Comparison of ENCODE assay signal across 10 mouse cellular contexts in the genomic region with DNA sequence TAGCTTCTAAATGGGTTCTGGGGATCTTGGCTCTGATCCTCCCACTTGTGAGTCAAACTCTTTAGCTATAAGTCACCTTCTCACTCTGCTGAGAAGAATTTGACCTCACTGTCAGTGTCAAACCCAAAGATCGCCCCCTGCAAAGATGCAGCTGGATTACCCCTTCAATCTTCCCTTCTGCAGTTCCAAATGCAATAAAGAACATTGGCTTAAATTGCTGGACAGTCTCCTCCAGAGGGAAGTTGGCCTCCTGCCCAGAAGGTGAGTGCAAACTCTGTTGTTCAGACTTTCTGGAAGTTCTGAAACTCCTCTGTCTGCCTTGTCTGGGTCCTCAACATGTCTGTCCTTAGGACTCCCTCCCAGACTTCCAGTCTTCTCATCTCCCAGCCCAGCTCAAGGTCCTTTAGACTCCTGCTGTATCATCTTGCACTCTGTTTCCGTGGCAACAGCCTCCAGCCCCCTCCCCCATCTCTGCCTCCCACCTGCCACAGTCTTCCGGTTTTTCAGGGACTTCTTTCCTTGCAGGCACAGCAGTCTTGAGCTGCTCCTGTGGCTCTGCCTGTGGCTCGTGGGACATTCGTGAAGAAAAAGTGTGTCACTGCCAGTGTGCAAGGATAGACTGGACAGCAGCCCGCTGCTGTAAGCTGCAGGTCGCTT. TPM values are rescaled to one million over a fixed set of nuclear protein-coding genes. Genes with fewer than 3 reads are reported as not detected.
DNase-seq lines count a peak whose midpoint lies in the region; ATAC-seq lines count a peak whose summit lies in the region.
"Had no signal": no experiment of that assay in that cellular context is flagged by ENCODE, and none has a peak within 500 bp of the region (broad histone marks: within the 10 kb centered on the region; RNA-seq: fewer than 3 reads in every experiment).

No protein-coding gene starts in this region.

- H3K27me3 ChIP-seq in embryonic facial prominence, embryonic 14.5 days (replicated peaks; ENCODE audit: control insufficient read depth, insufficient read depth, low read length), result no peaks in the 10 kb centered on the region
- H3K27me3 ChIP-seq: intestine, embryonic 15.5 days had no signal

- no peaks in the 10 kb centered on the region for H3K9me3 ChIP-seq in embryonic facial prominence, embryonic 14.5 days (ENCODE audit: control insufficient read depth, low read length)
- H3K9me3 ChIP-seq: intestine, embryonic 15.5 days had no signal

- no peak overlapping the region for H3K4me3 ChIP-seq in embryonic facial prominence, embryonic 14.5 days (ENCODE audit: low read depth, low read length)
- H3K4me3 ChIP-seq: intestine, embryonic 15.5 days had no signal

- no peak overlapping the region for H3K27ac ChIP-seq in embryonic facial prominence, embryonic 14.5 days (replicated peaks; ENCODE audit: low read depth, low read length)
- H3K27ac ChIP-seq: intestine, embryonic 15.5 days had no signal

- 18% methylated on average over 7 of the region's 7 CpGs for WGBS in embryonic facial prominence, embryonic 14.5 days

- intact Hi-C loops in left cerebral cortex, postnatal 4 days (cut with DNase I), result no loop called here

- H3K4me1 ChIP-seq in embryonic facial prominence, embryonic 14.5 days (ENCODE audit: control insufficient read depth, insufficient read depth, low read length), result no peaks in the 10 kb centered on the region
- H3K4me1 ChIP-seq: intestine, embryonic 15.5 days had no signal

- H3K9ac ChIP-seq in embryonic facial prominence, embryonic 14.5 days (ENCODE audit: low read depth, low read length), result no peak overlapping the region
- H3K9ac ChIP-seq: intestine, embryonic 15.5 days had no signal

- H3K4me2 ChIP-seq in embryonic facial prominence, embryonic 14.5 days (ENCODE audit: low read depth, low read length), result no peak overlapping the region
- H3K4me2 ChIP-seq: intestine, embryonic 15.5 days had no signal

- no peak for ATAC-seq in embryonic facial prominence, embryonic 14.5 days (ENCODE audit: low read depth)
- no peak for ATAC-seq in megakaryocyte progenitor cell, adult 5-6 weeks (replicated peaks; ENCODE audit: poor library complexity)
- ATAC-seq: intestine, embryonic 15.5 days had no signal

- peak; percentile 30 for DNase-seq in kidney, postnatal 10 days
- DNase-seq in kidney, postnatal 14 days, result no peak
- DNase-seq in embryonic facial prominence, embryonic 14.5 days (ENCODE audit: low spot score), result peak; percentile 17
- peak; percentile 25 for DNase-seq in left cerebral cortex, postnatal 4 days
- DNase-seq in right cerebral cortex, postnatal 10 days (ENCODE audit: low spot score in 2 of 2), result peak; percentile 75 to 81
- no peak for DNase-seq in gastrocnemius, postnatal 25 days
- no peak for DNase-seq in gastrocnemius, postnatal 10 days

- H3K36me3 ChIP-seq in embryonic facial prominence, embryonic 14.5 days (ENCODE audit: control insufficient read depth, insufficient read depth, low read length), result no peaks in the 10 kb centered on the region
- H3K36me3 ChIP-seq: intestine, embryonic 15.5 days had no signal

RNA-seq across cellular contexts. Expression of a gene that starts 1.3 kb away (rescaled TPM):
- polyA plus RNA-seq in embryonic facial prominence, embryonic 14.5 days (2014; fragmentation: Nextera tagmentation; extraction: Ambion mirVana), result 1.3 TPM in 1 of 2 replicates, not detected in the other
- total RNA-seq in left cerebral cortex, postnatal 4 days (2021), result under 1 TPM; 0.76 to 0.91 TPM
- 0.56 TPM in 1 of 2 replicates, not detected in the other for total RNA-seq in megakaryocyte progenitor cell, adult 5-6 weeks (2015)
- total RNA-seq in megakaryocyte progenitor cell, adult 5-6 weeks (2017), result not detected in 2 replicates
- total RNA-seq in gastrocnemius, postnatal 25 days (2021), result 10 to 100 TPM in 1 of 2 experiments, under 1 TPM in 1; 0.97 to 24.5 TPM
- under 1 TPM; 0.61 to 0.75 TPM for total RNA-seq in gastrocnemius, postnatal 10 days (2021)
- polyA plus RNA-seq: intestine, embryonic 15.5 days; stomach, embryonic 14.5 days had no signal

RNA-seq across cellular contexts. Expression of a gene that starts 8.7 kb away (rescaled TPM):
- 0.45 and 0.78 TPM in 2 replicates for polyA plus RNA-seq in embryonic facial prominence, embryonic 14.5 days (2014; fragmentation: Nextera tagmentation; extraction: Ambion mirVana)
- total RNA-seq in left cerebral cortex, postnatal 4 days (2021), result under 1 TPM; 0.38 to 0.42 TPM
- total RNA-seq in megakaryocyte progenitor cell, adult 5-6 weeks (2015), result 21.5 and 30.3 TPM in 2 replicates
- total RNA-seq in megakaryocyte progenitor cell, adult 5-6 weeks (2017), result 16.0 TPM in 2 replicates
- total RNA-seq in gastrocnemius, postnatal 25 days (2021), result not detected
- under 1 TPM in 1 of 2 experiments, not detected in 1; 0.41 TPM for total RNA-seq in gastrocnemius, postnatal 10 days (2021)

RNA-seq across cellular contexts. Expression of a gene that starts 15.3 kb away (rescaled TPM):
- polyA plus RNA-seq in embryonic facial prominence, embryonic 14.5 days (2014; fragmentation: Nextera tagmentation; extraction: Ambion mirVana), result 12.6 and 14.8 TPM in 2 replicates
- total RNA-seq in left cerebral cortex, postnatal 4 days (2021), result 10 to 100 TPM; 13.6 to 14.1 TPM
- 22.6 and 25.4 TPM in 2 replicates for total RNA-seq in megakaryocyte progenitor cell, adult 5-6 weeks (2015)
- 10.5 and 15.2 TPM in 2 replicates for total RNA-seq in megakaryocyte progenitor cell, adult 5-6 weeks (2017)
- total RNA-seq in gastrocnemius, postnatal 25 days (2021), result 1 to 10 TPM in 1 of 2 experiments, not detected in 1; 7.8 TPM
- 1 to 10 TPM; 1.6 to 2.0 TPM for total RNA-seq in gastrocnemius, postnatal 10 days (2021)

RNA-seq across cellular contexts. Expression of a gene that starts 19.2 kb away (rescaled TPM):
- polyA plus RNA-seq in embryonic facial prominence, embryonic 14.5 days (2014; fragmentation: Nextera tagmentation; extraction: Ambion mirVana), result 29.0 and 29.5 TPM in 2 replicates
- 10 to 100 TPM; 34.4 to 37.0 TPM for total RNA-seq in left cerebral cortex, postnatal 4 days (2021)
- total RNA-seq in megakaryocyte progenitor cell, adult 5-6 weeks (2015), result 19.6 and 22.8 TPM in 2 replicates
- 37.7 and 38.5 TPM in 2 replicates for total RNA-seq in megakaryocyte progenitor cell, adult 5-6 weeks (2017)
- total RNA-seq in gastrocnemius, postnatal 25 days (2021), result 10 to 100 TPM; 17.8 to 18.0 TPM
- total RNA-seq in gastrocnemius, postnatal 10 days (2021), result 10 to 100 TPM; 24.2 to 24.9 TPM

RNA-seq across cellular contexts. Expression of a gene that starts 26.1 kb away (rescaled TPM):
- 23.7 and 30.4 TPM in 2 replicates for polyA plus RNA-seq in embryonic facial prominence, embryonic 14.5 days (2014; fragmentation: Nextera tagmentation; extraction: Ambion mirVana)
- 10 to 100 TPM; 73.8 to 78.1 TPM for total RNA-seq in left cerebral cortex, postnatal 4 days (2021)
- total RNA-seq in megakaryocyte progenitor cell, adult 5-6 weeks (2015), result 113 and 143 TPM in 2 replicates
- 93.7 and 166 TPM in 2 replicates for total RNA-seq in megakaryocyte progenitor cell, adult 5-6 weeks (2017)
- total RNA-seq in gastrocnemius, postnatal 25 days (2021), result 1 to 10 TPM; 1.2 to 1.9 TPM
- 1 to 10 TPM; 4.0 to 6.7 TPM for total RNA-seq in gastrocnemius, postnatal 10 days (2021)

Comparison
In these comparisons a context has a peak if more than half of its experiments do, and no peak if none do; other contexts are left out.
1. DNase-seq: peak in kidney, postnatal 10 days (single experiment), embryonic facial prominence, embryonic 14.5 days (single experiment), left cerebral cortex, postnatal 4 days (single experiment) and right cerebral cortex, postnatal 10 days (2 of 2); none in kidney, postnatal 14 days (single experiment), gastrocnemius, postnatal 25 days (single experiment) and gastrocnemius, postnatal 10 days (single experiment).
2. RNA of a gene that starts 8.7 kb away (total RNA-seq): 16.0 to 30.3 TPM in megakaryocyte progenitor cell, adult 5-6 weeks; 0.38 to 0.42 TPM in left cerebral cortex, postnatal 4 days, 0.41 TPM in gastrocnemius, postnatal 10 days and not detected in gastrocnemius, postnatal 25 days; every median in the first group is over 10 times any median in the second.